Mouse (Mus musculus) CD4-positive naive resting alpha-beta T cell, adult 76 days (primary cell): ENCODE results near the gene Mrgprb1. TPM values are rescaled to one million over a fixed set of nuclear protein-coding genes. Genes with fewer than 3 reads are reported as not detected.

ENCODE experiments used
- total RNA-seq: library from RNA; stranded (reverse); gene quantifications from one replicate; pipeline ENCODE4 v1.2.4, GENCODE M21; 2023

The Mrgprb1 gene
- total RNA-seq: not detected

GRCm38 (mm10) chr7:48456242-48456641 is at the start of gene Mrgprb1:
Gene Mrgprb1, minus strand, starts transcription at chr7:48456342.

GRCm38 (mm10) chr7:48499221-48499620 is 43.1 kb upstream of the Mrgprb1 start, which contains the start of gene Mrgprx2:
Gene Mrgprx2, minus strand, starts transcription at chr7:48499321.

Other genes with a start within 250 kb of the Mrgprb1 start
- gene Mrgprb8, start 67.8 kb downstream of the Mrgprb1 start, total RNA-seq: not detected
- not detected for gene Mrgprx2, start 43.0 kb upstream of the Mrgprb1 start, total RNA-seq
- not detected for gene Mrgprb2, start 101.7 kb upstream of the Mrgprb1 start, total RNA-seq
- not detected for gene Mrgprb3, start 187.5 kb upstream of the Mrgprb1 start, total RNA-seq